11 mouse cellular contexts compared by ENCODE assay signal in the genomic region with DNA sequence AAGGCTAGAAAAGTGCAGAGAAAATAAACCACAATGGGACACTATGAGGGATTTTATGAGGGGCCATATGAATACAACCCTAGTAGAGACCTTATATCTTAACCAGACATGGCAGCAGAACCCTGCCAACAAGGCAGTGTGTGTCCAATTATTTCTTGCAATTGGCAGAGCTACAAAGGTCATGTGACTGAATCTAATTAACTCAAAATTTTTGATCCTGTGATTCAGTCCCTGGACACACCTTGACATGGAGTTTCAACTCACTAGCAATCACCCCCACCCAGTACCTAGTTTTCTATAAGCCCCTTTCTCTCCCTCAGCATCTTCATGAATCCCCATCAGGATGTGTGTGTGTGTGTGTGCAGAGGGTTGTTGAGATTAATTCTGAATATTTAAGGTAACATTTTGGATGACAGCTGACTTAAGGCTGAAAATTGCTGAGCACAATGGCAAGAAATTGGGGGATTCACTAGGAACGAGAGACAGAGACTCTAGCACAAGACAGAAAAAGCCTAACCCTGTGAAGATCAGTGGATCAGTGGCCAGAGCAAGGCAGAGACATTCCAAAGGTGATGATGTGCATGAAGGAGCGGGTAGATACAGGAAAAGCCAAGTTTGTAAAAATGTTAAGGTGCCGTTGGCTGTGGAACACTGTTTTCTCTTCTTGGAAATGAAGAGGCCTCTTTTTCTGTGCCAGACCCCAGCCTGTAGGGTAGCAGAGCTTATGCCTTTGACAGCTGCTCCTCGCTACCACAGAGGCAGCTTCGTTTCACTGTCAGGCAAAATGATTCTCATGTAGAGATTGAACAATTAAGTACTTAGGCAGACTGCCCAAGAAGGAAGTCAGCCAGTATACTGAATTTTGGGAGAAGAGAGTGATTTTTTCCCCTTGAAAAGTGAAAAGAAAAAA.
DNase-seq lines count a peak whose midpoint lies in the region; ATAC-seq lines count a peak whose summit lies in the region.
"Had no signal": no experiment of that assay in that cellular context is flagged by ENCODE, and none has a peak within 500 bp of the region (broad histone marks: within the 10 kb centered on the region; RNA-seq: fewer than 3 reads in every experiment).

No protein-coding gene starts in this region.

- H3K36me3 ChIP-seq in hindbrain, embryonic 13.5 days, result no peaks in the 10 kb centered on the region
- no peaks in the 10 kb centered on the region for H3K36me3 ChIP-seq in hindbrain, embryonic 10.5 days
- no peaks in the 10 kb centered on the region for H3K36me3 ChIP-seq in lung, embryonic 16.5 days (ENCODE audit: control insufficient read depth, insufficient read depth, low read length)

- H3K27me3 ChIP-seq in hindbrain, embryonic 13.5 days, result no peaks in the 10 kb centered on the region
- no peaks in the 10 kb centered on the region for H3K27me3 ChIP-seq in hindbrain, embryonic 10.5 days (ENCODE audit: insufficient read depth, poor library complexity, severe bottlenecking)
- no peaks in the 10 kb centered on the region for H3K27me3 ChIP-seq in lung, embryonic 16.5 days (ENCODE audit: control insufficient read depth, insufficient read depth, low read depth, low read length)

- WGBS in hindbrain, embryonic 13.5 days, result 68% methylated on average over 5 of the region's 5 CpGs
- WGBS in hindbrain, embryonic 10.5 days, result 74% methylated on average over 5 of the region's 5 CpGs
- WGBS in lung, embryonic 16.5 days, result 46% methylated on average over 5 of the region's 5 CpGs

- no peak for DNase-seq in hindbrain, embryonic 10.5 days (ENCODE audit: low spot score)
- no peak for DNase-seq in lung, adult 18-20 months
- DNase-seq in cerebellum, postnatal 25 days, result peak; percentile 21 to 27
- DNase-seq in layer of hippocampus, postnatal 25 days (ENCODE audit: extremely low spot score in 1 of 2, low spot score in 1 of 2), result peak; percentile 9 to 18
- no peak for DNase-seq in spleen, postnatal 10 days (ENCODE audit: low spot score in 2 of 2)
- DNase-seq in heart, postnatal 4 days, result no peak
- DNase-seq: adrenal gland, postnatal 25 days had no signal

- peaks cover 6% of the 10 kb centered on the region; the same call in 1 of the 2 replicates for H3K4me1 ChIP-seq in hindbrain, embryonic 13.5 days (replicated peaks)
- no peaks in the 10 kb centered on the region for H3K4me1 ChIP-seq in hindbrain, embryonic 10.5 days (replicated peaks)
- H3K4me1 ChIP-seq in lung, embryonic 16.5 days (replicated peaks; ENCODE audit: control insufficient read depth, insufficient read depth, low read length), result no peaks in the 10 kb centered on the region

- H3K9ac ChIP-seq in hindbrain, embryonic 13.5 days, result no peak overlapping the region
- no peak overlapping the region for H3K9ac ChIP-seq in lung, embryonic 16.5 days (ENCODE audit: low read length)

- peak overlapping the region; percentile 60 for H3K27ac ChIP-seq in hindbrain, embryonic 13.5 days
- H3K27ac ChIP-seq in hindbrain, embryonic 10.5 days, result no peak overlapping the region
- H3K27ac ChIP-seq in lung, embryonic 16.5 days (ENCODE audit: low read length), result no peak overlapping the region
- H3K27ac ChIP-seq: kidney, postnatal 0 days had no signal

- ATAC-seq in hindbrain, embryonic 13.5 days (ENCODE audit: low FRiP score), result 0 out of 2 replicates have a peak, but pooled peaks have one; percentile 46
- peak; percentile 23; the same call in 1 of the 2 replicates for ATAC-seq in lung, embryonic 16.5 days (ENCODE audit: low read depth)

- no peak overlapping the region for H3K4me2 ChIP-seq in hindbrain, embryonic 13.5 days
- peak overlapping the region; percentile 11; the same call in 1 of the 2 replicates for H3K4me2 ChIP-seq in lung, embryonic 16.5 days (ENCODE audit: low read depth, low read length)
- H3K4me2 ChIP-seq: liver, embryonic 11.5 days had no signal

- H3K4me3 ChIP-seq in hindbrain, embryonic 13.5 days, result no peak overlapping the region
- no peak overlapping the region for H3K4me3 ChIP-seq in hindbrain, embryonic 10.5 days
- no peak overlapping the region for H3K4me3 ChIP-seq in lung, embryonic 16.5 days (ENCODE audit: low read length)

- no peaks in the 10 kb centered on the region for H3K9me3 ChIP-seq in hindbrain, embryonic 13.5 days
- H3K9me3 ChIP-seq in hindbrain, embryonic 10.5 days, result no peaks in the 10 kb centered on the region
- H3K9me3 ChIP-seq in lung, embryonic 16.5 days (ENCODE audit: control insufficient read depth, low read length), result no peaks in the 10 kb centered on the region

Comparison
In these comparisons a context has a peak if more than half of its experiments do, and no peak if none do; other contexts are left out.
1. DNase-seq: peak in cerebellum, postnatal 25 days (2 of 2) and layer of hippocampus, postnatal 25 days (2 of 2); none in hindbrain, embryonic 10.5 days (single experiment), lung, adult 18-20 months (0 of 2), spleen, postnatal 10 days (0 of 2) and heart, postnatal 4 days (single experiment).